Mouse (Mus musculus): ENCODE results near the gene Pde10a.

Pde10a gene

DNA sequence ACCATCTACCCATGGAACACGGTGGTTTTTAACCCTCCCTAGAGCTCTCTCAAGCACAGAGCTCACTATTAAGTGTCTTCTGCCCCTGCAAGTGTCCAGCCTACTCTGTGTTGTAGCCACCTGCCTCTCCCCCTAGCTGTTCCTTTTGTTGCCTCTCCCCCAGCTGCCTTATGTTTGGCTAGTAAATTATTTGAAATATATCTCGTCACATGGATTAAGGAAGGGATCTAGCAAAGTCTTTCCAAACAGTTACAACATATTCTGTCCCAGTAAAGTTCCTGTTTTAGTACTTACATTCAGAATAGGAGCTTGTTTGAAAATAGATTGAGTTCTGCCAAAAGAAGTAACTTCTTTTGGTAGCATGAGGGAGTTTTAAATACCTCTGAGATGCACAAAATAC lies 452.1 kb downstream of the Pde10a start:
- no peak for DNase-seq

DNA sequence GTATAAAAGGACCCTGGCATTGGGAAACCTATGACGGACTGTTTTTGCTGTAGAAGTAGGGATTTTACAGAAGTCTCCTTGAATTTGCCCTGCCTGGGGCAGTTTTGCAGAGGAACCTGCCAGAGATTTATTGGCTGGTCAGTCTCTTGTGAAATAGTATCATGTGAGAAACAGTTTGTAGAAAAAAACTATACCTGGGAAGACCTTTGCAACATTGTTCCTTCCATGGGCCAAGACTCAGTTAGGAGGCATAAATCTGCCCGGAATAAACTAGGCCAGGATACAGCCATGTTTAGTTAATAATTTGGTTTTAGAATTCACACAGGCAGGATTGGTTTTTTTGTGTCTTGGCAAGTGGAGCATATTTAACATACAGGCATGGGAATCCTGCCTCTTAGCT lies 458.4 kb downstream of the Pde10a start:
- no peak for DNase-seq

DNA sequence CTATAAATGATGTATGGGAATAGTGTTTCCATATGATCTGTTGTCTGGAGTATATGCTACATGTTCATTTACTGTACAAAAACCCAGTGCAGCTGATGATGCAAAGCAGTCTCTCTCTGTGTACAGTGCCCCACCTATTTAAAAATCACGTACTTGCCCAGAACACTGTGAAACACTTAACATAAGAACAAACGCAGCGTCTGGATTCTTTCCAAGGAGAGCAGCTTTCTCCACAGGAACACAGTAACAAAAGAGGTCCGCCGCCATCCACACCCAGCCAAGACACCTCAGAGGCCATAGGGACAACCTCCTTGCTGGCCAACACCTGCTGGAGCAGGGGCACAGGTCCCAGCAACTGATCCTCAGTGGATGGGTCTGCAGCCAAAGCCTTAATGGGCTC lies 460.5 kb downstream of the Pde10a start:
- DNase-seq = no peak

DNA sequence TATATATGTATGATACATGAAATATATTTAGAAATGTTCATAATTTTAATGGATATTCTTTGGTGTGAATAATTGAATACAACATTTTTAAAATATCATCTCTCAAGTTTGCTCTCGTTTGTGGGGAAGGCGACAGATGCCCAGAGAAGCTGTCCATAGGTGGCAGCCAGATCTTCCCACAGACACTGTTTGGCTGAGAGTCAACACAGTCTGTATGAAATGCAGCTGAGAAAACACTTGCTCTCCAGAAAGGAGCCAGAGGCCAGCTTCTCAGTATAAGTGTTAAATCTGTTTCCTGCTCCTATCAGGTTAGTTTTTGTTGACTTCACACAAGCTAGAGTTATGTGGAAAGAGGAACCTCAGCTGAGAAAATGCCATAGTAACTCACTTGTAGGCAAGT lies 461.4 kb downstream of the Pde10a start:
- DNase-seq = no peak

DNA sequence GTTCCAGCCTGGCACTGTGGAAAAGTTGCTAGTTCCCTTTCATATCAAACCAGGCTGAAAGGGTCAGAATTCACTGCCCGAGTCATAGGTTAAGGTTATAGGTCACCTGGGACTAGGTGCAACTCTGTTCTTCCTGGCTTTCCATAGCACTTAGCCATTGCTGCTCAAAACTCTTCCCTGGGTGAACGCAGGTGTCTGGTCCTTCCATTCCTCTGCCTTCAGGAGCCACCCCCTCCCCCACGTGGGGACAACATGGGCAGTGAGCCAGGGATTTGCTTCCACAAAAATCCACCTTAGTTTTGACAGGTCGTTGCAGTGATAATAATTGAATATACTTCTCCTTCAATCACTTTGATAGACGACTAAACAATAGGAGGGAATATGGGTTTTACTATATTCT lies 462.2 kb downstream of the Pde10a start:
- DNase-seq = no peak

DNA sequence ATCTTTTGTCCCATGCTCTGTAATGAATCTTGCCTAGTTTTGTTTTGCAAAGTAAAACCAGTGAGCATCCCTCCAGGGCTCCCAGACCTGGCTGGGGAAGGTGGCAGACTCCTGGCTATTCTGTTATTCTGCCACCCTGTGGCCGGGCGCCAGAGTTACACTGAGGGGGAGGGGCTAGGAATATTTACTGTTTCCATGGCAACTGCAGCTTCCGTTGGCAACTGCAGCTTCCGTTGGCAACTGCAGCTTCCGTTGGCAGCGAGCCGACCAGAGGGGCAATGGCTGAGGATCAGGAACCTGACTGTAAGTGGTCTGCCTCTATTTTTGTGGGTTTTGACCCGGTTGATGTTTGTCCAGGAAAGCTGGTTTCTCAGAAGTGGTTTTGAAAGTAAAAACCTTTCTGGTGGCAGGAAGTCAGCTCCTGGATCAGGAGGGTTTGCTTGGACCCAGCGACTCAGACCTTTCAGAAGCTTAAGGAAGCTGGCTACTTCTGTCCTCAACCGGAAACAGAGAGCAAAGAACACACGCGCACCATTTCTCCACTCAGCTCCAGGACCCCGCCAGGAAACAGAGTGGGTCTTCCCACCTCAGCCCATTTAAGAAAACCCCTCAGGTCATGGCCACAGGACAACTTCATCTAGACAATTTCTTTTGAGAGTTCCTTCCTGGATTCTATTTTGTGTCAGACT lies 463.1 kb downstream of the Pde10a start, which contains the start of gene 1700010I14Rik:
Gene 1700010I14Rik, plus strand, starts transcription at position 215 of the 689 bp plus-strand sequence.
- DNase-seq = peak; percentile 94

DNA sequence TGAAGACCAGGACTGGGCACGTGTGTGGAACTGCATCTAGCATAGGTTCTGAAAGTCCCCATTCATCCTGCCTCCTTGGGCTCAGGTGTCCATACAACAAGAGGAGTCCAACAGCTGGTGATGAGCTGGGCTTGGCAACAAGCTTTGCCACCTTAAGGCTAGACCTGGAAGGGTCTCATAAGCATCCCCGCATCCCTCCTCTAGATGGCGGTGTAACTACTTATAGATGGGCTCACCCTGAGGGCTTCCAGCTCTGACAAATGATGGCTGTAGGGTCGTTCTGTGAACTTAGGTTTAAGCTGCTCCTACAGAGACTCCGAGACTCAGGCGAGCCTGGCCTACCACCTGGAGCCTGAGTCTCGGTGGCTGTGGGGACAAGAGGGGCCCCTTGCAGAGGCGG lies 466.0 kb downstream of the Pde10a start:
- DNase-seq = peak; percentile 67

DNA sequence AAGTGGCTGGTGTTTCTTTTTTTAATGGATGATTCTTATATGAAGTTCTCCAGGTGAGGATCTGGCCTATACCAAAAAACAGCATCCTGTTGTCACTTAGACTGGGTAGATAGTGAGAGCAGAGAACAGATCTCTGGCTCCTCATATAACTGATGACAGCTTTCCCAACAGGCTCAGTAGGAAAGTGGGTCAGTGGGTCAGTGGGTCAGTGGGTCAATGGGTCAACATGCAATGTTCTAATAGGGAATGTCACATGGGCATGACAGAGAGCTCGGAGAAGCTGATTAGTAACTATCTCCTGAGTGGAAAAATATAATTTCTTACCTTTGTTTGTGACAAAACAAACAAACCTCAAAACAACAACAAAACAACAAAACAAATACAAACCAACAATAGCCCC lies 470.2 kb downstream of the Pde10a start:
- DNase-seq = peak; percentile 68

DNA sequence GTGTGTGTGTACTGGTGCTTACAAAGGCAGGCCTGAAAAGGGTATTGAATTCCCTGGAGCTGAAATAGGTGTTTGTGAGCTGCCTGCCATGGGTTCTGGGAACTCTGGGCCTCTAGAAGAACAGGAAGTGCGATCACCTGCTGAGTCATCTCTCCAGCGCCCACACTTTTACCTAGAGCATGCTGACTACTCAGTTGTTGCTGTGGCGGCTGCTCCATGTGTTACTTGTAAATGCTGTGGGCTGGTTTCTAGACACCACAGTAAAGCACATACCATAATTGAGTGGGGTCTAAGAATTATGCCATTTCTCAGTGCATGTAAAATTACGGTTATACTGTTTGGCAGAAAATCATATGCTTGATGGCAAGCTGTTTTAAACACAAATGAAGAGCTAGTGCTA lies 477.3 kb downstream of the Pde10a start:
- no peak for DNase-seq

DNA sequence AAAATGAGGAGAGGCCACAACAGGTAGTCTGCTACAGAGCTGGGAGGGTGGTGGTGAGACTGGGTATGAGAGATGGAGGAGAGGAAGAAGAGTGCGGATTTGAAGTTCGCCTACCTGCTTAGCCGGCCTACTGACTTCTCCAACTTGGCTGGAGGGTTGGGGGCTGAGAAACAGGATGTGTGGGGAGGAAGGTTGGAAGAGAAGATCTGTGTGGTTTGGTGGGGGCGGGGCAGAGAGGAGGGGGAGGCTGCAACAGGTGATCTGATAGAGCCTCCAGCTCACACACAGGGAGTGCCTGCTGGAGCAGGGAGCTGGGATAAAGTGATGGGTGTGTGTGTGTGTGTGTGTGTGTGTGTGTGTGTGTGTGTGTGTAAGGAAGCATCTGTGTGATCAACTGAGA lies 479.3 kb downstream of the Pde10a start:
- no peak for DNase-seq

DNA sequence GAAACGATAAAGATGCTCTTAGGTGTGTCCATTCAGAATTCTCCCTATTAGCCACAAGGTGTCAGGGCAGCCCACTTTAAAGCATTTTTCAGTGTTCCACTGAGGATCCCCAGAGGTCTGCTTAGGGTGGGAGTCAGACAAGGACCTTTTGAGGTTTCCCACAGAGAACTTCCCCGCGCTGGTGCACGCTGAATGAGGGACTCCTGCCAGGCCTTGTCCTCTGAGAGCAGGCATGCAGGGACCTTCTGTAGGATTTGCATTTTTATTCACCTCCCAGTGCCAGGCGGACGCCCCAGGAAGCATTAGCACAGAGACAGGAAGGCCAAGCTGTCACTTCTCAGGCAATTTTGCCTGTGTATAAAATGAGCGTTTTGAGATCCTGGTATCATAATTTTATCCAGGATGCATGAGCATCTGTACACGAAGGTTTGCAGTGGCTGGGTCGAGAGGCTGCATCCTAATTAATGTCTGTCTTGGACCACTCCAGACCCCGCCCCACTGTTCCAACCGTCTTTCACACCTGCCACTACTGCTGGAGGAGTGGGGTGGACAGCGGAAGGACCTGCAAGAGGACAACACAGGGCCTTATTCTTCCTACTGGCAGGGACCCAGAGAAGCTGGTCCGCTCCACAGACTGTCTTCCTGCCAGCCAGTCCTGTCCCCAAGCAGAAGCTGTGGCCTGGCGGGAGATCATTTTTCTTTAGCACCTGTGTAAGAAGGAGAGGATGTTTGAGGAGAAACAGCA lies 498.2 kb downstream of the Pde10a start:
- peak; percentile 66 for DNase-seq

DNA sequence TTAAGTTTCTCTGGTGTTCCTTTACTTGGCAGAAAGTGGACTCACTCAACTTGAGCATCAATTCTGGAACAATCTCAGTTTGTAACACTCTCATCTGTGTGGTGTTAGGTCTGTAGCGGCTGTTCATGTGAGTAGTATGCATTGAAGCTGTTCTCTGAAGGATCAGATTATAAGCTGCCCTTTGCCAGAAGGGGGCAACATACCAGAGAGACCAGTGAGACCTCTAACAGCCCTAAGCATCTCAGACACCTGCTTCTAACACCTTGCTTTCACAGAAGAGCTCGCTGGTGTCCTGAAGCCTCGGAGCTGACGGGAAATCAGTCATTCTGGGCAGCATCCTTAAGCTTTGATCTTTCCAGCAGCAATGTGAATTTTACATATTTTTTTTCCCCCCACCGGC lies 505.0 kb downstream of the Pde10a start:
- peak; percentile 27 for DNase-seq

DNA sequence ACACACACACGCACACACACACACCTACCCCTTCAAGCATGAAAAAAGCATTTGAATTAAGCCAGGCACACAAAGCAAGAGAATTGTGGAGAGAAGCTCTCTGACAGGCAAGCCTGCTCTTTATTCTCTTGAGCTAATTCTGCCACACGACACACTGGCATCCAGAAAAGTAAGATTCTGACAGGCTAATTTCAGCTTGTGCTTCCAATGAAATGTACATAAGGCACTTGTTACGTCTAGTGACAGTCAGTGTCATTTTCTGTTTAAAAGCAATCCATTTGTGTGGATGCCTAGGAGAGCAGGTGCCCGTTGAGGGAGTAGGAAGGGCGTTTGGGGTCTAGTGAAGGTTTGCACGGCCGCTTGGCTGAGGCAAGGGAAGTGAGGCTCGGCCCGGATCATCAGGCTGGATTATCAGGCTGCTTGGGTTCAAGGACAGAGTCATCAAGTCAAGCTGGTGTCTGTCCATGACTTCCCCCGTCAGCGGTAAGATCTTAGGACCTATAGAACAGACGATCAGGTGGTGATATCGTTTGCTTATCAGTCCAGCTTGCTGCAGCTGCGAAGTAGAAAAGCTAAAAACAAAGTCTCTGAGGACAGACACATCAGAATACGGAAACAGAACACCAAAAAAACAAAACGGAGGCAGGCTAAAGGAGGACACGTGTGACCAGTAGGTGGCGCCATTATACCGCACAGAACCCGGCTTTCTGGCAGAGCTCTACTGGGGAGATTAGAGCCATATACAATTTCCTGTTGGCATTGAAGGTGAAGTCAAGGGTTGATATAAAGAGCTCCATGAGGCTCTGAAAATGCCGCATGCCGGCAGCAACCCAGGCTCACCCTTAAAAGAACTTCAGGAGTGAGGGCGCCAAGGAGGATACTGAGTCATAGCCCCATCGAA lies 506.3 kb downstream of the Pde10a start:
- DNase-seq = peak; percentile 88

DNA sequence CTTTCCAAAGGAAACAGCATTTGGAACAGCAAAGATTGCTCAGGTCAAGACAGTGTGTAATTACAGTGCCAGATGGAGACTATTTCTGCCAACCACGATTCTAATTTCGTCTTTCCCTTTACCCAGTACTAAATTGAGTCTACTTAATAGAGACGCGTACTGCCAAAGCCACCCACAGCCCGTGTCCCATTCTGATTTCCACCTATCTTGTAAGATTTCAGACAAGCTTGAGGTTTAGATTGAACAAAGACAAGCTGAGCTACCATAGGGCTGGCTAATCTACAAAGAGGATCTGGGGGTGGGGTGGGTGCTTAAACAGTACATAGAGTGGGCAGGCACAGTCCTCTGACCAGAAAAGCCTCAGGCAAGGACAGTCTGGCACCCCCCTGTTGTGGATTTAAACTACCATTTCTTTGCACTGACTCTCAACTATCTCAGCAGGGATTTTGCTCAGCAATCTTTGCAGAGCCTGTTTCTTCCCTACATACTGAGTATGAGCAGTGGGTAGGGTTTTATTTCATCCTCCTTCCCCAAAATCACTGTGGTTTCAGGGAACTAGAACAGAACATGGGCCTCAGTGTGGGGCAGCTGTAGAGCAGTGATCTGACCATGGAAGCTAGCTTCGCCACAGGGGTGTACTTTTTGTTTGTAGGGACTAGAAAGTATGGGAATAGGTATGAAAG lies 507.3 kb downstream of the Pde10a start:
- no peak for DNase-seq

DNA sequence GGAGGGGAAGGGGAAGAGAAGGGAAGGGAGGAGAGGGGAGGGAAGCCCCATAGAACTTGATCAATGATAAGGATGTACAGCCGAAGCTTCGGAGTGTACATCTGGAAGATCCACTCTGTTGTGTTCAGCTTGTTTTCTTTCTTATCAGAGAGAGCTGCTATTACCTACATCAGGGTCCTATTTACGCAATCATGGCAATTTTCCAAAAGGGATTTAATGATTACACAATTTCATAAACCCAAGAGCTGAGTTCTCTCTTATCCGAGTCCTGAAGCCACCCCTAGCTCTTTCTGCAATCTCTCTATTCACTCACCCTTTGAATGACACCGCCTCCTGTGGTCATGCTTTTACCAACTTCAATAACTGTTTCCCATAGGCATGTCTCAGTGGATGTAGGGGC lies 508.3 kb downstream of the Pde10a start:
- DNase-seq = no peak

DNA sequence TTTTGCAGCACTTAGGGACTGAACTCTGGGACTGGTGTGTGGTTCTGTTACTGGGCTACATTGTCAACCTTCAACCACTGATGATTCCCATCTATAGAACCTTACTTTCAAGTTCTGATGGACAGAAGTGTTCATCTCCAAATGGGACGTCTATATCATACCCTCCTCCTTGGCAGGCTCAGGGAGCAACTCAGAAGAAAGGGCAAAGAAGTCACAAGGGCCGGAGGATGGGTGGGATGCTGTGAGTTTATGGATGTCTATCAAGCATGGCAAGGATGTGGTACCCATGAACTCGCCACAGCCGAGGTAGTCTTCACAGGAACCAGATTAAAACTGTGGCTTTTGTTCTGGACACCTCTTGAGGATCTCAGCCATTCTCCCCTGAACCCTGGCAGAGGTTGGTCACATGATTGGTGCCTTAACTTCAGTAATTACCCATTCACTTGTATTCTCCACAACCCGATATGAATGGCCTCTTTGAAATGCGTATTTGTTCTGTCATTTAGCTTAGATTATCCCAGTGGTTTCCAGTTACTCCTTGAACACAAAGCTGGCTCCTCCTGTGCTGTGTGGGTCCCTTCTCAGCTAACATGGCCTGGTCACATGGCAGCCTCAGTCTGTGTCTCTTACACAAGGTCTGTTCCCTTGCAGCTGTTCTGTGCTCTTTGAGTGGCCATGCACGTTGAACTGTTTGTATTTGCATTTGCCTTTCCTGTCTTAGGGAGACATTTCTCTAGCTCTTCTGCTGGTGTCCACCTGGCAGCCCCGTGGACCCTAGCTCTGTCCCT lies 510.6 kb downstream of the Pde10a start:
- no peak for DNase-seq

Measured in retina, postnatal 1 day (tissue).